Mouse (Mus musculus) left cerebral cortex, postnatal 14 days (tissue): ENCODE data around the gene Tcte1. TPM values are rescaled to one million over a fixed set of nuclear protein-coding genes. Genes with fewer than 3 reads are reported as not detected.

Experiments
- DNase-seq, 2 experiments: peaks; one replicate each; pipeline ENCODE4 v3.0.0; 2021 to 2022; ENCODE audit warnings: low spot score in 2 of 2, mixed read lengths in 1 of 2
- intact Hi-C: fragments of 180-260 bp; cut with DNase I; formaldehyde crosslinking; loops from one replicate; pipeline ENCODE4 v1.15.1; 2025
- long read RNA-seq, 2 experiments: library from polyadenylated mRNA; stranded (forward); transcript quantifications; one replicate each; pipeline ENCODE4 v2.0.0; 2021
- total RNA-seq, 2 experiments: library from RNA; stranded (reverse); gene quantifications; 2 replicates each; pipeline ENCODE4 v1.2.3; 2021

Gene Tcte1
- 1 to 10 TPM in 1 of 2 experiments, under 1 TPM in 1; 0.68 to 1.1 TPM for total RNA-seq
- long read RNA-seq, experiment 1, partial matches to known transcripts: 1 of 174 reads
- long read RNA-seq, experiment 1, other reads (novel, unspliced or antisense): 173 of 174 reads
- long read RNA-seq, experiment 2, partial matches to known transcripts: 0 of 146 reads
- long read RNA-seq, experiment 2, other reads (novel, unspliced or antisense): 146 of 146 reads

DNA sequence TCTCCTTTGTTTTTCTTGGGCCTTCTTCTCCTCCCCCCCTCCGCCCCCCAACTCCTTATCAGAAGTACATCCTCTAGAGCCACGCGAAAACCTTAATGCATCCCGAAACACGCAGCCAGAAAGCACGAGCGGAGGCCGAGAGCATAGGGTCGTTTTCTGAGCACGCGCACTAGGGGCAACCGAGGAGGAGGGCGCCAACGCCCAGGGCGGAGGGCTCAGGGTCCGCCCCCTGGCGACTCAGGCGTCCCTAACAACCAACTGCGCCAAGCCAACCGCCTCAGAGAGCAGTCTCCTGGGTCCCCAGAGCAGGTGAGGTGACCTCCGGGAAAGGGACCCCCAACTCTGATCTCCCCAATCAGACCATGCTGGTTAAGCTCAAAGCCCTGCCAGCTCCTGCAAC, at the start of gene Tcte1:
Tcte1 (plus strand) TSS at position 172 of the 400 bp plus-strand sequence.
- intact Hi-C loops: no loop called here
- no peak for DNase-seq

GRCm38 (mm10) chr17:45473667-45474066, 49.6 kb upstream of the Tcte1 start:
- DNase-seq: no peak
- intact Hi-C loops: no loop called here

GRCm38 (mm10) chr17:45474146-45474545, 49.1 kb upstream of the Tcte1 start:
- intact Hi-C loops: no loop called here
- no peak for DNase-seq

DNA sequence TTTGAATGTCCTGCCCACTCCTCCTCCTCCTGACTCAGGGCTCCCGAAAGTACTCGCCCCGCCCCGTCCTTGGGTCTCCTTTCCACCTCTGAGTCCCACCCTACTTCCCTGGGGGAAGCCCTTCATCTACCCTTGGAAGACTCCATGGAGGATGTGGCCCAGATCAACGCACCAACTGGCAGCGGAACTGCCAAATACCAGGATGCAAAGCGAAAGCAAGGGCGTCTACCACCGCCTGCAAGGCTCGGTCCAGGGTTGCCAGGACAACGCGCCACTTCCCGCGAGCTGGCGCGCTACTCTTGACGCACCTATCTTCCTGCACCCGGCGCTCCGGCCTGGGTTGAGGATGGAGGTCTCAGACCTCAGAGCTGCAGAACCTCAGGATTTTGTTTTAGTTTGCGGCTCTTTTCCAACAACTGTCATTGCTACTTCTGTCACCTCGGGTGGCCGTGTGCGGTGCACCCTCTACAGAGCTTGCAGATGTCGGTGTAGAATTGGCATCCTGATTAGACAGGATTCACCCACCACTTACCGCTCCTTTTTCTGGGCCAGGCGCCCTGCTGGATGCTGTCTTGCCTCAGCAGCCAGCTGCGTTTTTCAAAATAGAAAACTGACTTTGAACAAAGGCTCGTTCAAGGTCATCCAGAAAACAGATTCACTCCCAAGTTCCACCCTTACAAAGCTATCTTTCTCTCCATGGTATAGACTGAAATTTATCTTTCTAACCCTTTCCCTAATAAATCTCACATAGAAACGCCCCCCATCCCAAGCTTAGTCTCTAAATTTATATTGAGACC, 48.4 kb upstream of the Tcte1 start, which contains the start of gene Spats1:
Spats1 (minus strand) TSS at position 747 of the 797 bp plus-strand sequence.
- DNase-seq: peak; percentile 87 to 93
- intact Hi-C loops: no loop called here

GRCm38 (mm10) chr17:45478234-45478825, 44.9 kb upstream of the Tcte1 start:
- intact Hi-C loops: loop anchor here (1.0 kb wide), 1 partner anchor 74 kb away; no protein-coding TSS in a partner anchor
- peak; percentile 79 to 88 for DNase-seq

- intact Hi-C loops: no loop called here
- DNase-seq: no peak
Measured at GRCm38 (mm10) chr17:45480429-45480828, 42.8 kb upstream of the Tcte1 start.

DNA sequence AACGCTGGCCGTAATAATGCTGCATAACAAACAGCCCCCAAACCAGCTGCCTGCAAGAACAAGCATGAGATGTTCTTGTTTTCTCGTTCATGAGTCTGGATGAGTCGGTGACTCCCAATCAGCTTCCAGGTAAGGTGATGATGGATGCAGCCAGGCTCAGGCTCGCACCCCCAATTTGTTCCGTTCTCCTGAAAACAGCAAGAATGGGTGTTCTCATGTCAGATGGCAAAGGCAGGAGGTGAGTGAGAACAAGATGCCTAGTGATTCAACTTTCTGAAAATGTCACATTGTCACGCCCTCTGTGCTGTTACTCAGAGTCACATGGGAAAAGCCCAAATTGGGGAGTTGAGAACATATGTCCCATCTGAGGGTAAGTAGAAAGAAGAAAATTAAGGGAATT, 37.7 kb upstream of the Tcte1 start:
- intact Hi-C loops: no loop called here

GRCm38 (mm10) chr17:45487216-45487615, 36.0 kb upstream of the Tcte1 start:
- DNase-seq: no peak
- intact Hi-C loops: no loop called here

More for the DNA sequence above, 37.7 kb upstream of the Tcte1 start:
- DNase-seq: no peak

GRCm38 (mm10) chr17:45488321-45489254, 34.6 kb upstream of the Tcte1 start:
- intact Hi-C loops: no loop called here
- DNase-seq: no peak

DNA sequence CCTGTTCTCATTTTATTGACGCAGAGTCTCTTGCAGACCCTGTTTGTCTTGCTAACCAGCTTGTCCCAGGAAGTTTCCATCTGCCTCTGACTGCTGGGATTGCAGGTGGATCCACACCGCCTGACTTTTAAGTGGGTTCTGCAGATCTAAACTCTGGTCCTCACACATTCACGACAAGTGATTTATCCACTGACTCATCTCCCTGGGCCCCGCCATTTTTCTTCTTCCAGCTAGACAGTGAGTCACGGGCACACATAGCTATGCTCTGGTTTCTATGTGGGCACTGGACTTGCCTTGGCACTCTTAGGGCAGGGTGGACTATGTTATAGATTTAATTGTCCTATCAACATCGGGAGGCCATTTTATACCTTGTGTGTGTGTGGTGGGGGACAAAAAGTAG, 33.5 kb upstream of the Tcte1 start:
- intact Hi-C loops: no loop called here

GRCm38 (mm10) chr17:45490532-45491154, 32.6 kb upstream of the Tcte1 start:
- intact Hi-C loops: no loop called here
- DNase-seq: no peak

More for the DNA sequence above, 33.5 kb upstream of the Tcte1 start:
- no peak for DNase-seq

GRCm38 (mm10) chr17:45495398-45495797, 27.8 kb upstream of the Tcte1 start:
- intact Hi-C loops: no loop called here
- no peak for DNase-seq

- intact Hi-C loops: no loop called here
- DNase-seq: no peak
Measured at GRCm38 (mm10) chr17:45498397-45498796, 24.8 kb upstream of the Tcte1 start.

- no peak for DNase-seq
Measured at GRCm38 (mm10) chr17:45499516-45499915, 23.7 kb upstream of the Tcte1 start.

DNA sequence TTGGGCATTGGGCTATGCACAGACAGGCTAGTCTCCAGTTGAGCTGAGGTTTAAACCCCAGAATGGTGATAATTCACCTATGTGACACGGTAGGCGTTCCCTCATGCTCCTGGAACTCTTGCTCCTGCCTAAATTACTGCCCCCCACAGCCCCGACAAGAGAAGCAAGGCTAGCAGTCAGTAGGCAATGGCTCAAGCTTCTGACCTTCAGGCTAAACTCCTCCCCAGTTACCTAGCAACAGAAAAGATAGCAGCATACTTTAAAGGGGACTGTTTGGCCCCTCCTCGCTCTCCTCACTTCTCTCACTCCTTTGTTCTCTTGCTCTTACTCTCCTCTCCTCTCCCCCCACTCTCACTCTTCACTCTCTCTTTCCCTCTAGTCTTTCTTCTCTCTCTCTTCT, 22.3 kb upstream of the Tcte1 start:
- DNase-seq: no peak
- intact Hi-C loops: no loop called here

More at GRCm38 (mm10) chr17:45499516-45499915, 23.7 kb upstream of the Tcte1 start:
- intact Hi-C loops: no loop called here

GRCm38 (mm10) chr17:45502324-45502723, 20.9 kb upstream of the Tcte1 start:
- DNase-seq: no peak
- intact Hi-C loops: no loop called here

- intact Hi-C loops: no loop called here
Measured at GRCm38 (mm10) chr17:45503301-45503973, 19.8 kb upstream of the Tcte1 start.

GRCm38 (mm10) chr17:45505941-45506465, 17.2 kb upstream of the Tcte1 start:
- intact Hi-C loops: no loop called here
- no peak for DNase-seq

More at GRCm38 (mm10) chr17:45503301-45503973, 19.8 kb upstream of the Tcte1 start:
- no peak for DNase-seq
